Mouse (Mus musculus) cerebellum, adult 2 months (tissue): ENCODE results near the gene Tchh.

Experiments used
- CTCF ChIP-seq: fragments of 200-500 bp; IDR thresholded peaks from 2 replicates; pipeline ENCODE4 v1.5.1; 2011; ENCODE audit warnings: low read depth, mild to moderate bottlenecking, control low read depth, low read length, moderate library complexity, borderline replicate concordance; ENCODE audit not compliant: insufficient read depth
- POLR2A ChIP-seq: fragments of 200-500 bp; IDR thresholded peaks from 2 replicates; pipeline ENCODE4 v1.6.1; 2011; ENCODE audit warnings: low read length, control low read depth, borderline replicate concordance; ENCODE audit not compliant: insufficient read depth

- TF ChIP-seq CTCF = no peak
- no peak for TF ChIP-seq POLR2A
Observed at GRCm38 (mm10) chr3:93446128-93446755, 4.1 kb downstream of the Tchh start.
